Mouse (Mus musculus) heart, postnatal 0 days (tissue): ENCODE measurements around the gene Plk5. TPM values are rescaled to one million over a fixed set of nuclear protein-coding genes. Genes with fewer than 3 reads are reported as not detected.
A peak's percentile ranks its signal among the peaks of the same experiment; 100 is the strongest.

Experiments used
- ATAC-seq: fragments of 200-750 bp; cut with Nextera tagmentation; 2 replicates; pipeline ENCODE4 v1.8.0; 2017; ENCODE audit warnings: low read depth, moderate number of reproducible peaks, moderate library complexity; ENCODE audit not compliant: insufficient read depth
- DNase-seq: peaks from one replicate; pipeline ENCODE4 v3.0.0-alpha.2; 2016; ENCODE audit warnings: low spot score
- H3K27ac ChIP-seq: fragments of 300-500 bp; sonication (generic); 2 replicates; pipeline ENCODE4 v1.5.1; 2014; ENCODE audit warnings: low read depth, mild to moderate bottlenecking
- H3K27me3 ChIP-seq: fragments of 300-500 bp; sonication (generic); 2 replicates; pipeline ENCODE4 v1.6.1; 2014; ENCODE audit warnings: low read length, mixed read lengths; ENCODE audit not compliant: control insufficient read depth, insufficient read depth
- H3K36me3 ChIP-seq: fragments of 300-500 bp; sonication (generic); replicated peaks from 2 replicates; pipeline ENCODE4 v1.6.1; 2014; ENCODE audit warnings: low read length, mixed read lengths; ENCODE audit not compliant: control insufficient read depth, insufficient read depth
- H3K4me1 ChIP-seq: fragments of 300-500 bp; sonication (generic); 2 replicates; pipeline ENCODE4 v1.6.1; 2014; ENCODE audit warnings: antibody characterized with exemption; ENCODE audit not compliant: control insufficient read depth, insufficient read depth
- H3K4me2 ChIP-seq: fragments of 300-500 bp; sonication (generic); 2 replicates; pipeline ENCODE4 v1.6.1; 2014; ENCODE audit warnings: low read depth, mild to moderate bottlenecking, low read length, moderate library complexity
- H3K4me3 ChIP-seq: fragments of 300-500 bp; sonication (generic); 2 replicates; pipeline ENCODE4 v1.5.1; 2014; ENCODE audit warnings: low read depth, low read length
- H3K9ac ChIP-seq: fragments of 300-500 bp; sonication (generic); replicated peaks from 2 replicates; pipeline ENCODE4 v1.6.1; 2014; ENCODE audit warnings: low read depth, low read length, mixed read lengths
- H3K9me3 ChIP-seq: fragments of 300-500 bp; sonication (generic); replicated peaks from 2 replicates; pipeline ENCODE4 v1.6.1; 2016; ENCODE audit warnings: low read length; ENCODE audit not compliant: control insufficient read depth
- CTCF ChIP-seq: IDR thresholded peaks from 2 replicates; pipeline ENCODE4 v1.5.1; 2016; ENCODE audit warnings: antibody characterized with exemption, control low read depth, low read depth
- EP300 ChIP-seq: IDR thresholded peaks from 2 replicates; pipeline ENCODE4 v1.6.1; 2016; ENCODE audit warnings: antibody characterized with exemption, low read depth
- WGBS: fragments of 180-500 bp; shearing (Covaris S2); extraction: QIAGEN DNeasy Blood & Tissue Kit; methylation state at CpG from one replicate; pipeline ENCODE4 v1.1.7; 2014; 5-methylcytosine and 5-hydroxymethylcytosine counted together
- polyA plus RNA-seq: library from polyadenylated mRNA; unstranded; fragments of >200 nt; fragmentation: Nextera tagmentation; extraction: Ambion mirVana; gene quantifications from 2 replicates; pipeline ENCODE4 v1.2.1, GENCODE M21; 2015
- total RNA-seq: library from RNA; depleted of rRNA; stranded (reverse); fragments of >200 nt; gene quantifications from 2 replicates; pipeline ENCODE4 v1.2.3, GENCODE M21; 2014; ENCODE audit warnings: low replicate concordance

The Plk5 gene
- total and polyA plus RNA-seq, 2 experiments from 2014 or later = 0.05 to 1.7 TPM

DNA sequence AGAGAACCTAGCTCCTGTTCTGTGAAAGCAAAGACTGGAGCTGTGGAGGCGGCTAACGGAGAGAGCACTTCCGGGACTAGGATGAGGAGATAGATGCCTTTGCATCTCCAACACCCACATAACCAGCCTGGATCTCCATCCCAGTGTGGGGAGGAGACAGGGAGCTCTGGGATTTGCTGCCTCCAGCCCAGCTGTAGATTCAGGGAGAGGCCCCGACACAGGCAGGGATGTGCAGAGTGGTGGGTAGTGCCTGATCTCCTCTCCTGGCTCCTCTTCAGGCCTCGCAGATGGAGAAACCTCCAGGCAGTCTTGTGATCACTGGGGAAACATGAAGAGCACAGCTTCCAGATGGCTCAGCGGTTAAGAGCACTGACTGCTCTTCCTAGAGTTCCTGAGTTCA is 16.4 kb downstream of the Plk5 start:
- ATAC-seq = no peak
- no peak overlapping the region for H3K4me3 ChIP-seq
- no peak overlapping the region for H3K4me2 ChIP-seq
- H3K36me3 ChIP-seq = no peaks in the 10 kb centered on the region
- H3K4me1 ChIP-seq = no peaks in the 10 kb centered on the region
- TF ChIP-seq EP300 (no peak), CTCF (no peak)
- DNase-seq = no peak
- no peak overlapping the region for H3K9ac ChIP-seq
- WGBS = 70% methylated on average over 6 of the region's 6 CpGs
- no peak overlapping the region for H3K27ac ChIP-seq
- H3K9me3 ChIP-seq = no peaks in the 10 kb centered on the region
- H3K27me3 ChIP-seq = 0 out of 2 replicates have a peak, but pooled peaks cover 8% of the 10 kb centered on the region

DNA sequence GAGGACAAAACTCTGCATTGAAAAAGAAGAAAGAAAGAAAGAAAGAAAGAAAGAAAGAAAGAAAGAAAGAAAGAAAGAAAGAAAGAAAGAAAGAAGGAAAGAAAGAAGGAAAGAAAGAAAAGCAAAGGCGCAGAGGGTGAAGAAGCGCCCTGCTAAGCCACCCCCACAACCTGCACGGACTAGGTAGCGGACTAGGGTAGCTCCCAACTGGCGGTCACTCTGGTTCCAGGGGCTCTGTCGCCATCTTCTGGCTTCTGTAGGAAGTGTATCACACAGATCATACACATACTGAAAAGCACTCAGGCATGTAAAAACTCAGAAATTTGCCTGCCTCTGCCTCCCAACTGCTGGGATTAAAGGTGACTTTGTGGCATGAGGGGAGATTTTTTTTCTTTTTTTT is 17.8 kb downstream of the Plk5 start:
- WGBS = 20% methylated on average over 6 of the region's 6 CpGs
- no peak for DNase-seq
- Histone ChIP-seq H3K4me3 (no peak overlapping the region), H3K27me3 (0 out of 2 replicates have a peak, but pooled peaks cover 5% of the 10 kb centered on the region), H3K4me2 (no peak overlapping the region), H3K27ac (no peak overlapping the region), H3K4me1 (no peaks in the 10 kb centered on the region), H3K36me3 (no peaks in the 10 kb centered on the region), H3K9me3 (no peaks in the 10 kb centered on the region), H3K9ac (no peak overlapping the region)
- ATAC-seq = no peak; the same call in 1 of the 2 replicates
- TF ChIP-seq CTCF = peak; percentile 62
- TF ChIP-seq EP300 = no peak

DNA sequence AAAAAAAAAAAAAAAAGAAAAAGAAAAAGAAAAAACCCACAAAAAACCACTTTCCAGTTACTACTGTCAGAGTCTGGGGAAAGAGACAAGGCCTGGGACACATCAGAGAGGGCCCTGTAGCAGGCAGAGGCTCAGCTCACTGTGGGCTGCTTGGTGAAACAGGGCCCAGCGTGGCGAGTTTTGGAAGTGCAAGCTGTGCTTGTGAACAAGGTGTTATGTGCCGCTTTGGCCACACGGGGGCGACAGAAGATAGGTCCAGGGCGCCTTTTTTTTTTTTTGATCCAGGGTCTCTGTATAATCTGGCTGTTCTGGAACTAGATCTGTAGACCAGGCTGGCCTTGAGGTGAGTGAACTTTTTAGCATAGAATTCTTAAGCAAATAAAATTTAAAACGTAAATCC is 19.9 kb downstream of the Plk5 start:
- H3K4me1 ChIP-seq = no peaks in the 10 kb centered on the region
- ATAC-seq = peak; percentile 64; the same call in 1 of the 2 replicates
- 3% methylated on average over 7 of the region's 7 CpGs for WGBS

DNA sequence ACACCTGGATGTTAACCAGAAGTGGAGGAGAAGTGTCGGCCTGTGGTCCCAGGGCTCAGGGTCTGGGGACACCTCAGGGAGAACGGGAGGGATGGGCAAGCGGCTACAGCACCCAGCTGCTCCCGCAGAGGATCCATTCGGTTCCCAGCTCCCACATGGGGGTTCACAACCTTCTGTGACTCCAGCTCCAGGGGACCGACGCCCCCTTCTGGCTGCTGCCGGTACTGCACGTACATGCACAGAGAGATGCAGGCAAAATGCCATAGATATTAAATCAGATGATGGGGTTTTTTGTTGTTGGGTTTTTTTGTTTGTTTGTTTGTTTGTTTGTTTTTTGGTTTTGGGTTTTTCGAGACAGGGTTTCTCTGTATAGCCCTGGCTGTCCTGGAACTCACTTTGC is 21.5 kb downstream of the Plk5 start:
- WGBS = 40% methylated on average over 10 of the region's 10 CpGs
- H3K9me3 ChIP-seq = no peaks in the 10 kb centered on the region
- peaks cover 29% of the 10 kb centered on the region for H3K36me3 ChIP-seq
- H3K4me3 ChIP-seq = no peak overlapping the region
- no peak overlapping the region for H3K4me2 ChIP-seq
- no peak overlapping the region for H3K27ac ChIP-seq
- H3K27me3 ChIP-seq = 0 out of 2 replicates have a peak, but pooled peaks cover 5% of the 10 kb centered on the region
- no peak overlapping the region for H3K9ac ChIP-seq
- TF ChIP-seq EP300 (no peak), CTCF (peak; percentile 43)
- DNase-seq (no peak), ATAC-seq (no peak)
- no peaks in the 10 kb centered on the region for H3K4me1 ChIP-seq

More for the DNA sequence above, 19.9 kb downstream of the Plk5 start:
- no peak overlapping the region for H3K9ac ChIP-seq
- TF ChIP-seq EP300 = no peak
- peak; percentile 91 for TF ChIP-seq CTCF
- no peak overlapping the region for H3K4me2 ChIP-seq
- peak; percentile 83 for DNase-seq
- H3K9me3 ChIP-seq = no peaks in the 10 kb centered on the region
- H3K27me3 ChIP-seq = 0 out of 2 replicates have a peak, but pooled peaks cover 5% of the 10 kb centered on the region
- H3K36me3 ChIP-seq = peaks cover 13% of the 10 kb centered on the region
- H3K4me3 ChIP-seq = no peak overlapping the region
- no peak overlapping the region for H3K27ac ChIP-seq

DNA sequence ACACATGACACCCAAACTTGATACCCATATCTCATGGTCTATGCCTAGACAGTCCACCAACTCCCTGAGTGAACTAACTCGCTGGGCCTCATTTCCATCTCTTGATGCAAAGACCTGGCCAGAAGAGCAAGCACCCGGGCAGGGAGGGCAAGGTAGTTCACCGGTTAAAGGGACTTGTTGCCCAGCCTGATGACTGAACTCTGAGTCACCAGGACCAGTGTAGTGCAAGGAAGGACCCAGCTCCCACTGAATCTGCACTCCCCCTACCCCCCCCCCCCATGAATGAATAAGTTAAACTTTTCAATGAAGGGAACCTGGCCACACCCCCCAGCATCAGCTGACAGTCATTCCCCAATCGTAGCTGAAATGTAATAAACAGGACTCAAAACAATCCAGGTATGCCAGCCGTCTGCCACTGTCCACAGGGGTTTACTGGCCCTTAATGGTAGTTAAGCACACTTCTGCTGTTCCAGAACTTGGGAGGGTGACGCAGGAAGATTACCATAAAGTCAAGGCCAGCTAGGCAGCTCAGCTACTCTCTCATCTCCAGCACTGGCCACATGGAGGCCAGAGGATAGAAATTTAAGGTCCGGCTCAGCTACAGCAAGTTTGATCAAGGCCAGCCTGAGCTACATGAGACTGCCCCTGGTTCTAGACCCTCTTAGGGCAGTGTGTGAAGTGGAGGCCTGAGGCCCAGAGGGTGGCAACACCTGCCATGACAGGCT is 26.5 kb downstream of the Plk5 start:
- no peak overlapping the region for H3K9ac ChIP-seq
- peaks cover 15% of the 10 kb centered on the region for H3K4me1 ChIP-seq
- H3K36me3 ChIP-seq = peaks cover 32% of the 10 kb centered on the region
- TF ChIP-seq EP300 (no peak), CTCF (no peak)
- H3K27ac ChIP-seq = no peak overlapping the region
- ATAC-seq (no peak), DNase-seq (no peak)
- no peaks in the 10 kb centered on the region for H3K27me3 ChIP-seq
- 85% methylated on average over 7 of the region's 7 CpGs for WGBS
- H3K4me2 ChIP-seq = no peak overlapping the region
- H3K4me3 ChIP-seq = no peak overlapping the region
- H3K9me3 ChIP-seq = no peaks in the 10 kb centered on the region
